Mouse (Mus musculus) forebrain, embryonic 12.5 days (tissue): ENCODE measurements around the gene Prickle2. TPM values are rescaled to one million over a fixed set of nuclear protein-coding genes. Genes with fewer than 3 reads are reported as not detected.

ENCODE experiments used
- ATAC-seq: fragments of 200-750 bp; cut with Nextera tagmentation; 2 replicates; pipeline ENCODE4 v1.8.0; 2017; ENCODE audit warnings: moderate TSS enrichment; ENCODE audit not compliant: low FRiP score
- H3K27ac ChIP-seq: fragments of 300-500 bp; sonication (generic); 2 replicates; pipeline ENCODE4 v1.5.1; 2016; ENCODE audit warnings: mild to moderate bottlenecking
- H3K27me3 ChIP-seq: fragments of 300-500 bp; sonication (generic); 2 replicates; pipeline ENCODE4 v1.6.1; 2016; ENCODE audit warnings: mild to moderate bottlenecking
- H3K36me3 ChIP-seq: fragments of 300-500 bp; sonication (generic); replicated peaks from 2 replicates; pipeline ENCODE4 v1.6.1; 2016; ENCODE audit warnings: mild to moderate bottlenecking
- H3K4me1 ChIP-seq: fragments of 300-500 bp; sonication (generic); 2 replicates; pipeline ENCODE4 v1.6.1; 2016
- H3K4me2 ChIP-seq: fragments of 300-500 bp; sonication (generic); 2 replicates; pipeline ENCODE4 v1.6.1; 2016; ENCODE audit warnings: mild to moderate bottlenecking, moderate library complexity
- H3K4me3 ChIP-seq: fragments of 300-500 bp; sonication (generic); replicated peaks from 2 replicates; pipeline ENCODE4 v1.5.1; 2016; ENCODE audit warnings: mild to moderate bottlenecking
- H3K9ac ChIP-seq: fragments of 300-500 bp; sonication (generic); 2 replicates; pipeline ENCODE4 v1.6.1; 2016; ENCODE audit warnings: mild to moderate bottlenecking
- H3K9me3 ChIP-seq: fragments of 300-500 bp; sonication (generic); 2 replicates; pipeline ENCODE4 v1.6.1; 2016
- WGBS: fragments of 180-500 bp; shearing (Covaris S2); methylation state at CpG from one replicate; pipeline ENCODE4 v1.1.7; 2016; 5-methylcytosine and 5-hydroxymethylcytosine counted together
- polyA plus RNA-seq: library from polyadenylated mRNA; unstranded; fragments of >200 nt; fragmentation: Nextera tagmentation; extraction: Ambion mirVana; gene quantifications from 2 replicates; pipeline ENCODE4 v1.2.1, GENCODE M21; 2016

Gene Prickle2
- polyA plus RNA-seq, 1 experiment from 2014 or later = 6.5 TPM

DNA sequence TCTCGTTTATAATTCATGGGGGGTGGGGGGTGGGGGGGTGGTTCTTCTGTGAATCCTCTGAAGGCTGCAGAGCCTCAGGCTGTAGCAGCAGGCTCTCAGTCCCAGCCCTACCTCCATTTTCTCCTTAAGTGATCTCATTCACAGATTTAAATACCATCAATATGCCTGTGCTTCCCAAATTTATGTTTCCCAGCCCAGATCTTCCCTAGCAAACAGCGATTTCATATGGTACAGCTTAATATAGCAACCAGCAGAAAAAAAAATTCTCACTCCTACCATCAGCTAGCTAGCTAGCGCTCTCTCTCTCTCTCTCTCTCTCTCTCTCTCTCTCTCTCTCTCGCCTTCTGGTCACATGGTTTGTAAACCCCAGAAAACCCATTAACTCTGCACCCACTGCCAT, 42.5 kb downstream of the Prickle2 start:
- Histone ChIP-seq H3K4me3 (no peak overlapping the region), H3K36me3 (no peaks in the 10 kb centered on the region), H3K9me3 (no peaks in the 10 kb centered on the region), H3K9ac (no peak overlapping the region), H3K27ac (no peak overlapping the region), H3K4me2 (no peak overlapping the region), H3K27me3 (no peaks in the 10 kb centered on the region), H3K4me1 (peaks cover 16% of the 10 kb centered on the region)
- ATAC-seq = no peak
- 71% methylated on average over 4 of the region's 4 CpGs for WGBS

DNA sequence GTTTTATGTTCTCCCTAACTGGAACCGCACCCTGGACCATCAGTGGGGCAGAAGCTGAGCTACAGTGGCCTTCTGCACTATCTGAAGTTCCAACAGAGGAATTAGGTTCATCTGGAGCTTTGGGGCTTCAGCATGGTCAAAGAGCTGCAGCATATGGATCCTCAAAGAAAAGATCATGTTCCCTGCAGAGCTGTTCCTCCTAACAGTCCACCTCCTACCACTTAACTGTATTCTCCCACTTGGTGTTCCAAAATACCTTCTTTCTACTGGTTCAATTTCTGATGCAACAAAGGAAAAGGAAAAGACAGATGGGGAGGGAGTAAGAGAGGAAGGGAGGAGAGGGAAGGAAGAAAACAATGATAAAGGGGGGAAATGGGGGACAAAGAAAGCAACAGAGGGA, 56.9 kb downstream of the Prickle2 start:
- Histone ChIP-seq H3K36me3 (no peaks in the 10 kb centered on the region), H3K4me2 (no peak overlapping the region), H3K9ac (no peak overlapping the region), H3K9me3 (no peaks in the 10 kb centered on the region), H3K4me3 (no peak overlapping the region), H3K4me1 (peaks cover 11% of the 10 kb centered on the region; the same call in 1 of the 2 replicates), H3K27me3 (no peaks in the 10 kb centered on the region), H3K27ac (no peak overlapping the region)
- no peak for ATAC-seq
- 74% methylated on average over 1 of the region's 1 CpGs for WGBS

- H3K27ac ChIP-seq = no peak overlapping the region
- no peaks in the 10 kb centered on the region for H3K9me3 ChIP-seq
- 40% methylated on average over 2 of the region's 2 CpGs for WGBS
- H3K9ac ChIP-seq = no peak overlapping the region
- H3K4me1 ChIP-seq = peaks cover 11% of the 10 kb centered on the region; the same call in 1 of the 2 replicates
- no peaks in the 10 kb centered on the region for H3K36me3 ChIP-seq
- H3K27me3 ChIP-seq = no peaks in the 10 kb centered on the region
- H3K4me3 ChIP-seq = no peak overlapping the region
- H3K4me2 ChIP-seq = no peak overlapping the region
- ATAC-seq = no peak
Observed at GRCm38 (mm10) chr6:92648571-92648970, 57.4 kb downstream of the Prickle2 start.

DNA sequence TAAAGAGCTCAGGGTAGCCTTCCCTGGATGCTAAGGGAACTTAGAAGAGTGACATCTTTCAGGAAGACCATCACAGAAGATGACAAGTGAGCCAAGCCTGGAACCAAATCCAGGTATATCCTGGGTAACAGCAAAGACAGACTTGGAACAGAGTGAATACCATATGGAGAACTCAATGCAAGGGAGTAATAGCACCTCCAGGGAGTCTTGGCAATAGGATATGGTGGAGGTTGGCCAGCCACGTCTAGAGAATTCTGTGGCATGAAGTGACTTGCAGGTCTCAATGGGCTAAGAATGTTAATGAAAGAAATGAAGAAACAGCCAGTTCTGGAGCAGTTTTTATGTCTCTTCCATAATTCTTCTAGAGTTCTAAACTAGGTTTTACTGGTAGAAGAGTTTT, 63.0 kb downstream of the Prickle2 start:
- H3K9me3 ChIP-seq = no peaks in the 10 kb centered on the region
- 80% methylated on average over 1 of the region's 1 CpGs for WGBS
- no peak for ATAC-seq

GRCm38 (mm10) chr6:92641956-92642355, 64.0 kb downstream of the Prickle2 start:
- 61% methylated on average over 7 of the region's 7 CpGs for WGBS

More for the DNA sequence above, 63.0 kb downstream of the Prickle2 start:
- no peaks in the 10 kb centered on the region for H3K4me1 ChIP-seq
- H3K9ac ChIP-seq = no peak overlapping the region
- no peak overlapping the region for H3K4me2 ChIP-seq
- H3K27ac ChIP-seq = no peak overlapping the region
- no peaks in the 10 kb centered on the region for H3K36me3 ChIP-seq
- H3K27me3 ChIP-seq = no peaks in the 10 kb centered on the region
- H3K4me3 ChIP-seq = no peak overlapping the region

GRCm38 (mm10) chr6:92640896-92641295, 65.1 kb downstream of the Prickle2 start:
- Histone ChIP-seq H3K9ac (no peak overlapping the region), H3K9me3 (no peaks in the 10 kb centered on the region), H3K4me1 (no peaks in the 10 kb centered on the region), H3K36me3 (no peaks in the 10 kb centered on the region), H3K27me3 (no peaks in the 10 kb centered on the region), H3K27ac (no peak overlapping the region), H3K4me2 (no peak overlapping the region), H3K4me3 (no peak overlapping the region)
- 87% methylated on average over 2 of the region's 2 CpGs for WGBS
- ATAC-seq = no peak

More at GRCm38 (mm10) chr6:92641956-92642355, 64.0 kb downstream of the Prickle2 start:
- no peaks in the 10 kb centered on the region for H3K27me3 ChIP-seq
- no peaks in the 10 kb centered on the region for H3K4me1 ChIP-seq
- no peaks in the 10 kb centered on the region for H3K36me3 ChIP-seq
- H3K27ac ChIP-seq = no peak overlapping the region
- H3K9me3 ChIP-seq = no peaks in the 10 kb centered on the region
- H3K4me3 ChIP-seq = no peak overlapping the region
- no peak for ATAC-seq
- H3K4me2 ChIP-seq = no peak overlapping the region
- H3K9ac ChIP-seq = no peak overlapping the region

GRCm38 (mm10) chr6:92636431-92636830, 69.5 kb downstream of the Prickle2 start:
- WGBS = 87% methylated on average over 1 of the region's 1 CpGs
- H3K9me3 ChIP-seq = no peaks in the 10 kb centered on the region
- no peaks in the 10 kb centered on the region for H3K4me1 ChIP-seq
- H3K36me3 ChIP-seq = no peaks in the 10 kb centered on the region
- H3K9ac ChIP-seq = no peak overlapping the region
- H3K4me3 ChIP-seq = no peak overlapping the region
- no peak for ATAC-seq
- H3K27ac ChIP-seq = no peak overlapping the region
- no peaks in the 10 kb centered on the region for H3K27me3 ChIP-seq
- H3K4me2 ChIP-seq = no peak overlapping the region

DNA sequence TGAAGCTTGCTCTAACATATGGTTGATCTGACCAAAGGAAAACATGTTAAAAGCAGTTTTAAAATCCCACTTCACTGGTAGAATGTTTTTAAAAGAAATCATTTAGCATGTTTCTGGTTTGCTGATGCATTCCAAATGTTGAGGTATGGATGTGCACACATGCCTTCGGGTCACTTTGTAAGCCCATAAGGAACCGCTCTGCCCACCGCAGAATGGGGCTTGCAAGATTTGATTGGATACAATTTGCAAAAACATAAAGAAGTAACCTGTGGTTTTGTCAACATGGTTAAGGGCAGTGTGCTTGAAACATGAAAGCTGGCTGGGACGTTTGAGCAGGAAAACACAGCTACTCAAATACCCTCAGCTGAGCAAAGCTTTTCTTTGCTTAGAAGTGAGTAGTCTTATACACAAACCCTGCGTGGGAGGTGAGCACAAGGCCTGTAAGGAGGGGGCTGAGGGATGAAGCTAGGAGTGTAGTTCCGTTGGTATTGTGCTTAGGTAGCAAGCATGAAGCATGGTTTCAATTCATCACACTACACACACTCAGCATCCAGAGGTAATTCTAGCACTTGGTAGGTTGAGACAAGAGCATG, 71.0 kb downstream of the Prickle2 start:
- Histone ChIP-seq H3K27ac (no peak overlapping the region), H3K27me3 (no peaks in the 10 kb centered on the region), H3K4me2 (no peak overlapping the region), H3K36me3 (no peaks in the 10 kb centered on the region), H3K9ac (no peak overlapping the region), H3K4me3 (no peak overlapping the region), H3K4me1 (no peaks in the 10 kb centered on the region), H3K9me3 (no peaks in the 10 kb centered on the region)
- no peak for ATAC-seq
- 79% methylated on average over 6 of the region's 6 CpGs for WGBS

DNA sequence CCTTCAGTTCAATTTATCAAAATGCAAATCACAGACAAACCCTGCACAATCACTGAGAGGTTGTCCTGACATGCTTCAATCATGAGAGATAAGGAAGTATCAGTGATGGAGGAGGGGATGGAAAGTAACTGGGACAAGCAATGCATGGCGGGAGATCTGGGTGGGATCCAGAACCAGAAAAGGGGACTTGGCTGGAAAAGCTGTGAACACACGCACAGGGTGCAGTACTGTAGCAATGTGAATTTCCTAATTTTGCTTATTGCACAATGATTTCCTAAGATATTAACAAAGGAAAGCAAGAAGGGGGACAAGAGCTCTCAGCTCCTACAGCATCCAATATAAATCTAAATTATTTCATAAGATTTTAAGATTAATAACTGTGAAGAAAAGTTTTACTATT, 75.0 kb downstream of the Prickle2 start:
- Histone ChIP-seq H3K9ac (no peak overlapping the region), H3K27me3 (no peaks in the 10 kb centered on the region), H3K36me3 (no peaks in the 10 kb centered on the region), H3K9me3 (no peaks in the 10 kb centered on the region), H3K4me1 (no peaks in the 10 kb centered on the region; the same call in 1 of the 2 replicates), H3K4me2 (no peak overlapping the region), H3K27ac (no peak overlapping the region), H3K4me3 (no peak overlapping the region)
- 91% methylated on average over 2 of the region's 2 CpGs for WGBS
- ATAC-seq = no peak

DNA sequence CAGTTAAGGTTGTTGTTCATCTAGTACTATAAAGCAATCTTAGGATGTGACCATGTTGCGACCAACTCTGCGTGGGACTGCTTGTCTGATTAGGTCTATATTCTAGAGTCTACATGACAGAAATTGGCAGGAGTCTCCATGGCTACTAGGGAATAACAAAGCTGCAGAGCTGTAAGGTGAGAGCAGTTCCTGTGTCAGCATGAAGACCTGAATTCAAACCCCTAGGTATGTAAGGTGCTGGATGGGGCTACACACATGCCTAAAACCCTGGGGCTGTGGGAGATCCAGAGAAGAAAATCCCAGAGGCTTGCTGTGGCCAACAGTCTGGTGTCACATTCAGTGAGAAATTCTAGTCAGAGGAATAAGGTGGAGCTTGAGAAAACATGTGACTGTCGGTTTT, 78.2 kb downstream of the Prickle2 start:
- no peak overlapping the region for H3K4me3 ChIP-seq
- no peaks in the 10 kb centered on the region for H3K9me3 ChIP-seq
- H3K4me1 ChIP-seq = no peaks in the 10 kb centered on the region; the same call in 1 of the 2 replicates
- H3K9ac ChIP-seq = no peak overlapping the region
- no peak overlapping the region for H3K4me2 ChIP-seq
- H3K27me3 ChIP-seq = no peaks in the 10 kb centered on the region
- ATAC-seq = no peak
- H3K27ac ChIP-seq = no peak overlapping the region
- WGBS = 85% methylated on average over 3 of the region's 3 CpGs
- no peaks in the 10 kb centered on the region for H3K36me3 ChIP-seq

DNA sequence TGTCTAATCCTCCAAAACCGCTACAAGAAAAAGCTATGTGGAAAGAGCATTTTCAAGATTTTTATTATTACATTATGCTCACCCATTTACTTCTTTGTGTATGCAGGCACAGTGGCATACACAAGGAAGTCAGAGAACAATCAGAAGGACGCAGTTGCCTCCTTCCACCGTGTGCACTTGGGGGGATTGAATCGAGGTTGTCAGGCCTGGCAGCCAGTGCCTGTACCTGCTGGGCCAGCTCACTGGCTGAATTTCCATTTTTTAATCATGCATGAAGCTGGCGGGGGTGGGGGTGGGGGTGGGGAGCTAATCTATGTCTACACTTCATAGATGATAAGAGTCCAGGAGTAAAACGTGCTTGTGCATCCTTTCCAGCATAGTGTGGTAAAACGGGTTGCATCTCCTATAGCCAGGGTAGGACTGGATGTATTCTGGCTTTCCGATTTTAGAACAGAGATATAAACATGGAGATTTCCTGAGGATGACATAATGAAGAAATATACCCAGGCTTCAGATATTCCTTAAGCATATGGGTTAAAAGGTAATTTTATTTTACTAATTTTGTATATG, 78.8 kb downstream of the Prickle2 start:
- H3K4me3 ChIP-seq = no peak overlapping the region
- no peak overlapping the region for H3K9ac ChIP-seq
- WGBS = 73% methylated on average over 8 of the region's 8 CpGs
- no peaks in the 10 kb centered on the region; the same call in 1 of the 2 replicates for H3K4me1 ChIP-seq
- H3K4me2 ChIP-seq = no peak overlapping the region
- H3K27ac ChIP-seq = no peak overlapping the region
- H3K27me3 ChIP-seq = no peaks in the 10 kb centered on the region
- H3K36me3 ChIP-seq = no peaks in the 10 kb centered on the region
- no peaks in the 10 kb centered on the region for H3K9me3 ChIP-seq
- no peak for ATAC-seq

GRCm38 (mm10) chr6:92625923-92626322, 80.0 kb downstream of the Prickle2 start:
- H3K27ac ChIP-seq = no peak overlapping the region
- no peak overlapping the region for H3K4me3 ChIP-seq
- 89% methylated on average over 1 of the region's 1 CpGs for WGBS
- no peaks in the 10 kb centered on the region for H3K9me3 ChIP-seq
- no peaks in the 10 kb centered on the region; the same call in 1 of the 2 replicates for H3K4me1 ChIP-seq
- H3K9ac ChIP-seq = no peak overlapping the region
- H3K4me2 ChIP-seq = no peak overlapping the region
- ATAC-seq = no peak
- H3K27me3 ChIP-seq = no peaks in the 10 kb centered on the region
- H3K36me3 ChIP-seq = no peaks in the 10 kb centered on the region

DNA sequence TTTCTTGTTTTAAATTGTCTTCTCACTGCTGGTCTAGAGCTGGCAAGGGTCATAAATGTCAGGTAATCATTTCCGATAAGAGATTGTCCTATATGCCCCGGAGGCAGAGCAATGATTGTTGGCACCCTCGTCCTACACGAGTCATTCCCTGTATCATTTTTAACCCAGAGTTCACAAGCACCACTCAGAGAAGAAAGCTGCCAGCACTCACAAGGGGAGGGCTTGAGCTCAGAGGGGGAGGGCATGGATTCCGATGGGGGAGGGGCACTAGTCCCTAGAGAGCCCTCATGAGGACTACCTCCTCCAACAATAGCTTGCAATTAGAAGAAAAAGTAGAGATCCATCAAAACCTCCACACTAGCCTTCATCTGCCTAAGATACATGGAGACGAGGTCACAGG, 81.6 kb downstream of the Prickle2 start:
- WGBS = 69% methylated on average over 6 of the region's 6 CpGs
- H3K9ac ChIP-seq = no peak overlapping the region
- ATAC-seq = no peak
- no peaks in the 10 kb centered on the region for H3K27me3 ChIP-seq
- no peaks in the 10 kb centered on the region for H3K36me3 ChIP-seq
- 0 out of 2 replicates have a peak, but pooled peaks cover 1% of the 10 kb centered on the region for H3K9me3 ChIP-seq
- no peak overlapping the region for H3K4me2 ChIP-seq
- H3K4me1 ChIP-seq = no peaks in the 10 kb centered on the region; the same call in 1 of the 2 replicates
- no peak overlapping the region for H3K4me3 ChIP-seq
- H3K27ac ChIP-seq = no peak overlapping the region
